Mouse (Mus musculus): ENCODE measurements around the gene Fancc. TPM values are rescaled to one million over a fixed set of nuclear protein-coding genes. Genes with fewer than 3 reads are reported as not detected.

The Fancc gene
- polyA plus RNA-seq, 1 experiment = 9.7 TPM

DNA sequence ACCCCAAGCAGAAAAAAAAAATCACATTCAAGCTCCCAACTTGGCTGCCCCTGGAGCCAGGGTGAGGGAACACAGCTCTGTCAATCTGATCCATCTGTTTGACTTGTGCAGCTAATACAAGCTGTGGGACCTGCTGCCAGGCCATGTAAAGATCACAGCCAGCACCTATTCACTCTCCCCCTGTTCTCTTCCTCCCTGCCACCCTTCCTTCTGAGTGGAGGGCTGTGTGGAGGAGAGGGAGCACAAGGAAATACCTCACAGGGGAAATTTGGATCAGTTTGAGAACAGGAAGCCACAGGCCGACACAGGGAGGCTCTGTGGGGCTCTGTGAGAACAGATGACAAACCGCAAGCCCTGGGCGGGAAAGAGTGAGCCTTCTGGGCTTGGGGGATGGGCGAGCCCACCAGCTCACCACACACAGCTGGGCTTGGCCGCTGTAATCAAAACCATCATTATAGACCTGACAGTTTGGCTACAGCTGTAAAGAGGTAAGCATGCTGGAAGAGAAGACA, 31.1 kb upstream of the Fancc start:
- Histone ChIP-seq H3K4me3 (ENCODE audit: control insufficient read depth, low read depth, low read length) (no peak overlapping the region), H3K36me3 (ENCODE audit: control insufficient read depth, insufficient read depth, low read length) (no peaks in the 10 kb centered on the region), H3K27me3 (ENCODE audit: control insufficient read depth, insufficient read depth, low read length) (no peaks in the 10 kb centered on the region), H3K27ac (ENCODE audit: control insufficient read depth, insufficient read depth, low read depth, low read length) (no peak overlapping the region), H3K4me1 (ENCODE audit: control insufficient read depth, insufficient read depth, low read length) (peaks cover 5% of the 10 kb centered on the region; the same call in 1 of the 2 replicates)
- TF ChIP-seq CTCF (IDR thresholded peaks at IDR 0.05; ENCODE audit: control insufficient read depth, insufficient read depth, insufficient replicate concordance, low read depth, low read length) (no peak), POLR2A (IDR thresholded peaks at IDR 0.05; ENCODE audit: control insufficient read depth, low read depth, low read length) (no peak)

DNA sequence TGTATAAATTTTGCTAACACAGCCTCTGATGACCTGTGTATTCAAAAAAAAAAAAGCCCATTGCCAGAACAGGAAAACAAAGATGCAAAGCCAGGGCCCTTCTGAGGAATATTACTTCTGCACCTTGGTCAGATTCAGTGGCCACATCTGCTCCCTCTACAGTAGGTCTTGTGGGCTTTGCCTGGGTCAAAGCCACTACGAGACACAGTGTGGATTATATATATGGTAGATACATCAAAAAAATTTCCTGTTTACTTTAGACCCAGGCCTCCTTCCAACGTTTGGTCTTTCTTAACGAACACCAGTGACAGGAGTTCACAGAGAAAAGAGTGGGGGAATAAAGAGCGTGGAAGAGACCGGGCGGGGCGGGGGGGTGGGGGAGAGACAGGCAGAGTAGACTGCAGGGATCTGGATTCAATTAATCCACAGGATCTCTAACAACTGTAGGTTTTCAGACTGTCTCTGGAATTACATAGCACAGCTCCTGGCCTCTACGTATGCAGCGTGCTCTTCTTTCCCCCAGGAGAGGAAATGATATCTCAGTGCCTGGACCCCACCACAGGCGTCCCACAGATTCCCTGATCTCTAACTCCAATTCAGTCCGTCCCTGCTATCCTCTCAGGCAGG, 28.6 kb upstream of the Fancc start:
- peaks cover 5% of the 10 kb centered on the region; the same call in 1 of the 2 replicates for H3K4me1 ChIP-seq (ENCODE audit: control insufficient read depth, insufficient read depth, low read length)
- H3K27me3 ChIP-seq (ENCODE audit: control insufficient read depth, insufficient read depth, low read length) = no peaks in the 10 kb centered on the region
- TF ChIP-seq CTCF (IDR thresholded peaks at IDR 0.05; ENCODE audit: control insufficient read depth, insufficient read depth, insufficient replicate concordance, low read depth, low read length) (no peak), POLR2A (IDR thresholded peaks at IDR 0.05; ENCODE audit: control insufficient read depth, low read depth, low read length) (no peak)
- H3K27ac ChIP-seq (ENCODE audit: control insufficient read depth, insufficient read depth, low read depth, low read length) = no peak overlapping the region
- H3K4me3 ChIP-seq (ENCODE audit: control insufficient read depth, low read depth, low read length) = no peak overlapping the region
- no peaks in the 10 kb centered on the region for H3K36me3 ChIP-seq (ENCODE audit: control insufficient read depth, insufficient read depth, low read length)

DNA sequence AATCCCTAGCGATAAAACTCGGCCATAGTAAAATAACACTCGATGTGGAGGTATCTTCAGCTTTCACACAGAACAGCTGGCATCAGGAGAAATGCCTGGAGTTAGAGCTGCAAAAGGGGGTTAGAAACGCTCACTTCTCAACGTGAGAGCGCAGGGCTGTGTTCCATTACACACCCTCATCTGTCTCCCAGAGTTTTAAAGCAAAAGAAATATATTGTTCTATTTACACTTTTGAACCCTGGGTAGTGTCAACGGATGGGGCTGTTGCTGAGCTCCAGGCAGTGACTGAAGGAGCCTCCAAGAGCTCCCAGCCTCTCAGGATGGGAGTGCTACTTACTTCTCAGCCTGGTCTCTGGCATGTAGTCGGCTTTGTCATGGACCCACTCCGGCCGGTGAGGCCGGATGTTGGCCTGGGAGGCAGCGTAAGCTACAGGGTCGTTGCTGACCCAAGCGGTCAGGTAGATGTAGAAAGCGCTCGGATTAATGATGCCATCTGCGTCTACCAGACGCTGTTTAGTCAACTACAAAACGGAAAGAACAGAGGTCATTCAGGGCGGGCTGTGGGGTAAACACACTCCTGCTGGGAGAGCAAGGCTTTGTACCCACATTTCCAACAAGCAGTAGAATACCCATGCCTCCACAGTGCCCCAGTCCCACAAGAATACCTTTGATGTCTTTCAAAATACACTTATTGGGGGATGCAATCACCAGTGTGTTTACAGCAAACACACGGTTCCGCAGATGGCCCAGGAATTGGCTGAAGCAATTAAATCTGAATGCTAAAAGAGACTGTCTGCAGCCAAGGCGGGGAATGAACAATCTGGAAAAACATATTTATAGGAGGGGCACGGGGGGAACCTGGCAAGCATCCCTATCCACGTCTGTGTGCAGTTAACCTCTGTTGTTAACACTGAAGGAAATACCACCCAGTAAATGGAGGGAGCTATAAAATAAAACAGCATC, 27.8 kb upstream of the Fancc start:
- no peak overlapping the region for H3K4me3 ChIP-seq (ENCODE audit: control insufficient read depth, low read depth, low read length)
- peaks cover 5% of the 10 kb centered on the region; the same call in 1 of the 2 replicates for H3K4me1 ChIP-seq (ENCODE audit: control insufficient read depth, insufficient read depth, low read length)
- H3K27me3 ChIP-seq (ENCODE audit: control insufficient read depth, insufficient read depth, low read length) = no peaks in the 10 kb centered on the region
- no peaks in the 10 kb centered on the region for H3K36me3 ChIP-seq (ENCODE audit: control insufficient read depth, insufficient read depth, low read length)
- no peak for TF ChIP-seq POLR2A (IDR thresholded peaks at IDR 0.05; ENCODE audit: control insufficient read depth, low read depth, low read length)
- TF ChIP-seq CTCF (IDR thresholded peaks at IDR 0.05; ENCODE audit: control insufficient read depth, insufficient read depth, insufficient replicate concordance, low read depth, low read length) = no peak
- H3K27ac ChIP-seq (ENCODE audit: control insufficient read depth, insufficient read depth, low read depth, low read length) = no peak overlapping the region

DNA sequence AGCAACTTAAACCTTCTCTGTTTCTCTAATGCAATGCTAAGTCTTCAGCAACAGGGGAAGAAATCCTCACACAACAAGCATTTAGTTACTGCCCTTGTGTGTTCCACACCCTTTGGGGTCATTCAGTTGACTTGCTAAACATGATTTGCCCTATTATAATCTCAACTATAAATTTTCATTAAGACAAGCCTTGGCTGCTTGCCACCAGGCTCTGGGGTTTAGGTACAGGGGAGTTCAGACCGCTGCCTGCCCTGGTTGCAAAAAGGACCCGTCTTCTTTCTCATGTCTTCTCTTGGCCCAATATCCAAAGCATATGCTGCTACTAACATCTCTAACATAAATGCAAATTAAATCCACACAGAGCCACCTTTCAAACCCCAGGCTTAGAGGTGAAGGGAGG, 27.0 kb upstream of the Fancc start:
- TF ChIP-seq CTCF (IDR thresholded peaks at IDR 0.05; ENCODE audit: control insufficient read depth, insufficient read depth, insufficient replicate concordance, low read depth, low read length) = no peak
- TF ChIP-seq POLR2A (IDR thresholded peaks at IDR 0.05; ENCODE audit: control insufficient read depth, low read depth, low read length) = no peak
- Histone ChIP-seq H3K4me1 (ENCODE audit: control insufficient read depth, insufficient read depth, low read length) (peaks cover 5% of the 10 kb centered on the region; the same call in 1 of the 2 replicates), H3K27me3 (ENCODE audit: control insufficient read depth, insufficient read depth, low read length) (no peaks in the 10 kb centered on the region), H3K4me3 (ENCODE audit: control insufficient read depth, low read depth, low read length) (no peak overlapping the region), H3K27ac (ENCODE audit: control insufficient read depth, insufficient read depth, low read depth, low read length) (no peak overlapping the region), H3K36me3 (ENCODE audit: control insufficient read depth, insufficient read depth, low read length) (no peaks in the 10 kb centered on the region)

DNA sequence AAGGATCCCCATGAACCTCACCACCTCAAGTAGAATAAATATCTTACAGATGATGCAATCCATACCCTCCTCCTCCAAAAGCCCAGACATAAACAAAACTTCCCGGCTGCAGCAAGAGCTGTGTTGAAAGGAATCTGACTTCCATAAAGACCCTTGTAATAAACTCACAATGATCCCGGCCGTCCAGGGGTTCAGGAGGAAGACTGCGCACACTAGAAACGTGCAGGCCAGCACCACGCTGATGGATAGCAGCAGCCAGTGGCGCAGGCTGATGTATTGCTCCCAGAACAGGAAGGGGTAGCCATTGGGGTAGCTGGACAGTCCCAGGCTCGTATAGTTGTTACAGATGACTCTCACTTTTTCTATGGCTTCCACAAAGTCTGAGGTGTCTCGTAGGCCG, 25.8 kb upstream of the Fancc start:
- Histone ChIP-seq H3K4me3 (ENCODE audit: control insufficient read depth, low read depth, low read length) (no peak overlapping the region), H3K27ac (ENCODE audit: control insufficient read depth, insufficient read depth, low read depth, low read length) (no peak overlapping the region), H3K27me3 (ENCODE audit: control insufficient read depth, insufficient read depth, low read length) (no peaks in the 10 kb centered on the region), H3K4me1 (ENCODE audit: control insufficient read depth, insufficient read depth, low read length) (no peaks in the 10 kb centered on the region), H3K36me3 (ENCODE audit: control insufficient read depth, insufficient read depth, low read length) (no peaks in the 10 kb centered on the region)
- TF ChIP-seq POLR2A (IDR thresholded peaks at IDR 0.05; ENCODE audit: control insufficient read depth, low read depth, low read length) (no peak), CTCF (IDR thresholded peaks at IDR 0.05; ENCODE audit: control insufficient read depth, insufficient read depth, insufficient replicate concordance, low read depth, low read length) (no peak)

DNA sequence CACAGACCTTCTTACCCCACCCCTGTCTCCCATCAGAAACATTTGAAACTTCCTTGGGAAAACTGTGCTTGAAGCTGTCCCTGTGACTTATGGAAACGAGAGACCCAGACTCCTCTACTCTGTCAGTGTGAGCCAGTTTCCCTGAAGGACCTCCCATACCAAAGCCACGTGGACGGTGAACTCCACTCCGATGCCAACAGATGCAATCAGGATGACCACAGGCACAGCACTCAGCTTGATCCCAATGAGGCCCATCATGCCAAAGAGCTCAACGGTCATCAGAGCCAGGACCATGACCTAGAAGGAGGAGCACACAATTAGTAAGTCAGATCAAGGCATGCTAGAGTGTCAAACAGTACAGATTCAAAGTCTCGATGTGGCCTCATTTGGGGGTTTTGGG, 23.0 kb upstream of the Fancc start:
- Histone ChIP-seq H3K27ac (ENCODE audit: control insufficient read depth, insufficient read depth, low read depth, low read length) (no peak overlapping the region), H3K27me3 (ENCODE audit: control insufficient read depth, insufficient read depth, low read length) (no peaks in the 10 kb centered on the region), H3K4me1 (ENCODE audit: control insufficient read depth, insufficient read depth, low read length) (no peaks in the 10 kb centered on the region), H3K4me3 (ENCODE audit: control insufficient read depth, low read depth, low read length) (no peak overlapping the region), H3K36me3 (ENCODE audit: control insufficient read depth, insufficient read depth, low read length) (no peaks in the 10 kb centered on the region)
- TF ChIP-seq CTCF (IDR thresholded peaks at IDR 0.05; ENCODE audit: control insufficient read depth, insufficient read depth, insufficient replicate concordance, low read depth, low read length) = no peak
- no peak for TF ChIP-seq POLR2A (IDR thresholded peaks at IDR 0.05; ENCODE audit: control insufficient read depth, low read depth, low read length)

DNA sequence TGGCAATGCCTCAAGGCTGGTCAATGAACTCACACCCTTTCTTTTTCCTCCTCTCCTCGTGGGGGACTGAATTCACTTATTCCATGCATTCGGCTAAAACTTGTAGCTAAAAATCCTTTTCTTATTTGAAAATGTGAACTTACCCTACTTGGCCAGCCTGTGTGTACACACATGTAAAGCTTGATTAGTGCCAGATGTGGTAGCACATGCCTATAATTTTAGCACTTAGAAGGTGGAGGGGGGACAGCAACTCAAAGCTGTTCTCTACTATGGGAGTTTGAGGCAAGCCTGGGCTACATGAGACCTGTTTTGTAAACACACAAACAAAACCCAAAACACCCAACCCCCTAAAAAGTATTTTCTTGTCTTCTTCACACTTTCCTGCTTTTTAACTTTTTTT, 19.5 kb upstream of the Fancc start:
- Histone ChIP-seq H3K36me3 (ENCODE audit: control insufficient read depth, insufficient read depth, low read length) (no peaks in the 10 kb centered on the region), H3K4me3 (ENCODE audit: control insufficient read depth, low read depth, low read length) (no peak overlapping the region), H3K4me1 (ENCODE audit: control insufficient read depth, insufficient read depth, low read length) (peaks cover under 1% of the 10 kb centered on the region; the same call in 1 of the 2 replicates), H3K27me3 (ENCODE audit: control insufficient read depth, insufficient read depth, low read length) (no peaks in the 10 kb centered on the region), H3K27ac (ENCODE audit: control insufficient read depth, insufficient read depth, low read depth, low read length) (no peak overlapping the region)
- TF ChIP-seq CTCF (IDR thresholded peaks at IDR 0.05; ENCODE audit: control insufficient read depth, insufficient read depth, insufficient replicate concordance, low read depth, low read length) = no peak
- TF ChIP-seq POLR2A (IDR thresholded peaks at IDR 0.05; ENCODE audit: control insufficient read depth, low read depth, low read length) = no peak

All from testis, adult 2 months (tissue).